Mouse (Mus musculus) kidney, postnatal 36 days (tissue): ENCODE results near the gene Frmd4a.

ENCODE experiments used
- DNase-seq, 2 experiments: peaks; one replicate each; pipeline ENCODE4 v3.0.0; 2021 to 2022; ENCODE audit warnings: mixed read lengths in 2 of 2

Gene Frmd4a

DNA sequence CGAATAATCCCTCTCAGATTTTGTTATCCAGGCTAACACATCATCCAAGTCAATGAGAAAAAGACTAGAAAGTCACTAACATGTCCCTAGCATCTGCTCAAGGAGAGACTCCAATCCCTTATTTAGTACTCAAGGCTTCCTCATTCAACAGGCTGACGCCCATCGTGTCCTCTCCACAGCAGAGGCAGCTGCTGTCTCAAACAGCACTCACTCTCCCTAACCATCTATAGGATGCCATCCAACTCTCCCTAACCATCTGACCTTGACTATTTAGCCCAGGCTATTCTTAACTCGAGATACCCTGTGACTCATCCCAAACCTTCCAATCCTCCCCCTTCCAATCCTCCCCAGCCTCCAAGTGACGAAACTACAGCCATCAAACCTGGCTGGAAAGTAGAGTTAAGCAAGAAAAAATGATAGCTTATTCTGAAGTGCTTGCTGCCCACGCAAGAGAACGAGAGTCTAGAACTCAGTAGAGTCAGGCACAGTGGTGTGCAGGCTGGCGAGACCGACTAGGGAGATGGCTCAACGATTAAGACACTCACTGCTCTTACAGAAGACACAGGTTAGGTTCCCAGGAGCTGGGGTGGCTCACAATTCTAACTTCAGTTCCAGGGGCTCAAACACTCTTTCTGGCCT is 612.8 kb downstream of the Frmd4a start:
- DNase-seq = no peak

- DNase-seq = no peak
These were observed 618.3 kb downstream of the Frmd4a start for GRCm38 (mm10) chr2:4635804-4636203.

DNA sequence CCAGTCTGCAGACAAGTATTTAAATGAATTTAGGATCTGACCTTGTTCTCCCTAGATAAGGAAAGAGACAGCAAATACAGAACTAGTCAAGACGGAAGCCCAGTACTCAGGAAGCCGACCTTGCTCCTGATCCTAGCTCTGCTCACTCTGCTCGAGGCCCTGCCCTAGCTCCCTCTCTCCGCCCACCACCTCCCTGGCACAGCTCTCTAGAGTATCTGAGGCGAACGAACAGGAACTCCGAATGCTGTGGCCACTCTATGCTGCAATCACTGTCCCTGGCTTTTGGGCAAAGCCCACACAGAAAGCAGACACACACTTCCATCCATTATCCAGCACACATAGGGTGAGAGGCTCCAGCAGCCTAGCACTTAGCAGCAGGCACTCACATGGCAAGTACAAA is 619.1 kb downstream of the Frmd4a start:
- DNase-seq = no peak

- no peak for DNase-seq
These were observed 620.7 kb downstream of the Frmd4a start for GRCm38 (mm10) chr2:4638189-4638588.

DNA sequence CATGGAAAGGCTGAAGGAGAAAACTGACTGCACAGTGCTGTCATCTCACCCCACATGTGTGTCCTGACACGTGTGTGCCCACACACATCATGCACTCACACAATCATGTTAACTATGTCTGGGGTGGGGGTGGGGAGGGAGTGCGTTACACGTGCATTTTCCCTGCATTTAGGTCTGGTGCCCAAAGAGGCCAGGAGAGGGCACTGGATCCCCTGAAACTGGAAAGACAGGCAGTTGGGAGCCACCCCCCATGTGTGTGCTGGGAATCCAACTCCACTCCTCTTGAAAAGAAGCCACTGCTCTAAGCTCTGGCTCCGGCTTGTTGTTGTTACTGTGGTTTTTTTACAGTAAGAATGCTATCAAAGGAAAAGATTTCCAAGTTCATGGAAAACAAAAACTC is 627.5 kb downstream of the Frmd4a start:
- DNase-seq = no peak

GRCm38 (mm10) chr2:4648094-4648493 is 630.6 kb downstream of the Frmd4a start:
- DNase-seq = no peak

GRCm38 (mm10) chr2:4649646-4650045 is 632.1 kb downstream of the Frmd4a start:
- DNase-seq = no peak

DNA sequence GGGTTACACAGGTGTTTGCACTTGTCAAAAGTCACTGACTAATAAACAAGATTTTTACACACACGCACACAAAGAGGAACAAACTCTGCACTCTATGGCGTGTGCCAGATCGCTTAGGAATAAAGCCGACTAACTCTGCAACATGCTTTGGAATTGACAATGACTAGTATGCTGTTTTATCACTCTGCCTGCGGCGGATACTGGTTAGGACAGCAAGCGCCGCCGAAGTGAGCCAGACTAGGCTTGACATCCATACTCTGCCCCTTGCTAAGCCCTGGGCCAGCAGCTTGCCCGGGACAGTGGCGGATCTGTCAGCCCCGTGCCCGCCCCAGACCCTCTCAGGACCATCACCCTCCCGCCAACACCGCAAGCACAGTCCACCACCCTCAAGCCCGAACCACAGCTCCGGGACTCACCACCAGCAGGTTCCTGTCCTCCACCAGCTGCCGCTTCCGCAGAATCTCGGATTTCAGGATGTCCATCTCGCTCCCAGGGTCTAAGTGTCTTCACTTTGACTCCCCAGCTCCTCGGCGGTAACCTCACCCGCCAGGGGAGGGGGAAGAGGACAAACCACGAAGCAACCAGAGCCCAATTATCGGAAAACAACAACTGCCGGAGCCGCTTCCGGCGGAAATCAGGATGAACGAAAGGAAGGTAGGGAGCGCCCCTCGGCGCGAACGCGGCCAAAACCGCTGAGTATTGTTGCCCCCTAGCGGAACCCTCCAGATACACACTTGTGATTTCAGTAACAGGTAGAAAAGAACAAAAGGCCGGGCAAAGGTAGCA is 634.2 kb downstream of the Frmd4a start, which contains the start of gene Prpf18:
Gene Prpf18 (minus strand): TSS at position 614 of the 786 bp plus-strand sequence.
- DNase-seq = peak; percentile 89 to 94

DNA sequence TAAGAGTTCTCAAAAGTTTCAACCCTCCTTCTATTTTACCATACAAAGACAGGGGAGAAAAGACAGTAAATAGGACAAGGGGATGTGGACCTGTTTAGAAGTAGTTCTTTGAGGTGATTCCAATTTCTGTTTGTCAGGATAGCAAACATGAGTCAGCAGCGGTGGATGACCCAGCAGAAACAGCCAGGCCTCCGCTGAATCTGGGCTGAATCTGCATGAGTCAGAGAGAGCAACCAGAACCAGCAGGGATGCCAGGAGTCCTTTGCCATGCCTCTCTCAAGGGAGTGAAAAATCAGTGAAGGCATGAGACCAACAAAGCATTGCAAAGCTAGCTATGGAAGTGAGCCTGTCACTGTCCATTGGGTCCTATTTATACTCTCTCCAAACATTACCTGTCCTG is 643.2 kb downstream of the Frmd4a start:
- DNase-seq = no peak
